15 mouse cellular contexts compared by ENCODE assay signal in genomic region chr12:102263249-102263648, GRCm38 (mm10).
"Had no signal": no experiment of that assay in that cellular context is flagged by ENCODE, and none has a peak within 500 bp of the region (broad histone marks: within the 10 kb centered on the region; RNA-seq: fewer than 3 reads in every experiment).

No protein-coding gene starts in this region.

- H3K27ac ChIP-seq: liver, embryonic 14.5 days; macrophage; midbrain, embryonic 12.5 days; neural tube, embryonic 12.5 days; stomach, embryonic 15.5 days; stomach, postnatal 0 days had no signal

- H3K4me1 ChIP-seq: midbrain, embryonic 12.5 days; neural tube, embryonic 12.5 days had no signal

- DNase-seq: lung, postnatal 10 days; midbrain, embryonic 14.5 days; right cerebral cortex, postnatal 14 days; thymus, adult 2 months; thymus, postnatal 25 days; thymus, postnatal 4 days had no signal

- H3K36me3 ChIP-seq: lung, embryonic 15.5 days; midbrain, embryonic 12.5 days; neural tube, embryonic 12.5 days; stomach, embryonic 15.5 days had no signal

- H3K4me3 ChIP-seq: lung, embryonic 15.5 days; megakaryocyte, embryonic 14.5 days; midbrain, embryonic 12.5 days; neural tube, embryonic 12.5 days; stomach, embryonic 15.5 days had no signal

- H3K9me3 ChIP-seq: lung, embryonic 15.5 days; megakaryocyte, embryonic 14.5 days; midbrain, embryonic 12.5 days; neural tube, embryonic 12.5 days; stomach, embryonic 15.5 days had no signal

- H3K27me3 ChIP-seq: lung, embryonic 15.5 days; midbrain, embryonic 12.5 days; neural tube, embryonic 12.5 days; stomach, embryonic 15.5 days had no signal

- H3K9ac ChIP-seq: liver, embryonic 14.5 days; lung, embryonic 15.5 days; midbrain, embryonic 12.5 days; neural tube, embryonic 12.5 days; stomach, embryonic 15.5 days had no signal

- H3K4me2 ChIP-seq: liver, embryonic 11.5 days; lung, embryonic 15.5 days; midbrain, embryonic 12.5 days; neural tube, embryonic 12.5 days; stomach, embryonic 15.5 days had no signal
